Mouse (Mus musculus) T-helper 17 cell (primary cell): Measurements from ENCODE around the gene Dcdc2b.

ENCODE experiments used
- in situ Hi-C, 2 experiments: fragments of 300-600 bp; cut with MboI, MseI; formaldehyde crosslinking; loops; 1 replicate in 1 of 2; 2 replicates in 1 of 2; pipeline ENCODE4 v1.15.1; 2025; ENCODE audit warnings: high pct_unique_total_duplicates in 2 of 2

Dcdc2b gene

GRCm38 (mm10) chr4:129622120-129622802 is 8.2 kb upstream of the Dcdc2b start:
- in situ Hi-C loops: loop anchor here in 1 of 2 experiments (5.0 kb wide), 1 partner anchor 290 kb away; no protein-coding TSS in a partner anchor

- in situ Hi-C loops: loop anchor here in 1 of 2 experiments (5.0 kb wide), 1 partner anchor 289 kb away; no protein-coding TSS in a partner anchor
These were observed 7.3 kb upstream of the Dcdc2b start for GRCm38 (mm10) chr4:129621283-129621841.

GRCm38 (mm10) chr4:129620419-129621282 is 6.6 kb upstream of the Dcdc2b start:
- in situ Hi-C loops: loop anchor here in 1 of 2 experiments (5.0 kb wide), 1 partner anchor 288 kb away; no protein-coding TSS in a partner anchor

DNA sequence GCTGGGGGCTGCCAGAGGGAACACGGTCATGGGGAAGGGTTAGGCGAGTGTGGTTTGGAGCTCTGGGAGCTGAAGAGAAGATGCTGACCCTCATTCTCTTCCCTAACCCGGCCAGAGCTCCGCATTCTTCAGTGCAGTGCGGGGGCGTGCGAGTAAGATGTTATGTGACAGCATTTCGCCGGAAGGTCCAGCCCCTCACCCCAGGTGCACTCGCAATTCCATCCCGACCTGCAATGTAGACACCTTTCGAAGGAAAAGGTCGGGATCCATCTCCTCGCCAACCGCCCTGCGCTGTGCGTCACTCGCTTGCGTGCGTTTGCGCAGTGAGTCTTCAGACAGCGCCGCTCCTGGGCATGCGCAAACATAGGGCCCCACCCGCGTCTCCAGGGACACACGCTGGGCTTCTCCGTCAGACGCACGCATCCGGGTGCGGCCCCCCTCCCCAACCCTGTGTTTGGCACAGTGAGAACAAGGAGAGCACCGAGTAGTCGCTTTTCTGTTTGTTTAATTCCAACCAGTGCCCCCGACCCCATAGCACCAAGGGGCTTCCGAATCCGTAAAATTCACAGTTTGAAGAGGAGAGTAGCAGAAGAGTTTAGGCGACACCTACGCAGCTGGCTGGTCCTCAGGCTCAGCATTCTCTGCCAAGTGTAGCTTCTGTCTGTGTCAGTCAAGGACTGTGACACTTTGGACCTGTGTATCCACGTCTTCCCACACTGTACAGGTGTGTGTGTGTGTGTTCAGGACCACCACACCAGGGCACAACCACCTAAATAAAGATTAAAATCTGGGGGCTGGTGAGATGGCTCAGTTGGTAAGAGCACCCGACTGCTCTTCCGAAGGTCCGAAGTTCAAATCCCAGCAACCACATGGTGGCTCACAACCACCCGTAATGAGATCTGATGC is 5.0 kb upstream of the Dcdc2b start, which contains the start of gene Iqcc:
Gene Iqcc (minus strand): TSS at position 314 of the 906 bp plus-strand sequence.
- in situ Hi-C loops: loop anchor here in 1 of 2 experiments (10.0 kb wide), 1 partner anchor 274 kb away; no protein-coding TSS in a partner anchor

GRCm38 (mm10) chr4:129618031-129618430 is 4.0 kb upstream of the Dcdc2b start:
- in situ Hi-C loops: loop anchor here in 1 of 2 experiments (10.0 kb wide), 1 partner anchor 273 kb away; no protein-coding TSS in a partner anchor

GRCm38 (mm10) chr4:129617121-129617641 is 3.1 kb upstream of the Dcdc2b start:
- in situ Hi-C loops: loop anchor here in 1 of 2 experiments (10.0 kb wide), 1 partner anchor 272 kb away; no protein-coding TSS in a partner anchor

DNA sequence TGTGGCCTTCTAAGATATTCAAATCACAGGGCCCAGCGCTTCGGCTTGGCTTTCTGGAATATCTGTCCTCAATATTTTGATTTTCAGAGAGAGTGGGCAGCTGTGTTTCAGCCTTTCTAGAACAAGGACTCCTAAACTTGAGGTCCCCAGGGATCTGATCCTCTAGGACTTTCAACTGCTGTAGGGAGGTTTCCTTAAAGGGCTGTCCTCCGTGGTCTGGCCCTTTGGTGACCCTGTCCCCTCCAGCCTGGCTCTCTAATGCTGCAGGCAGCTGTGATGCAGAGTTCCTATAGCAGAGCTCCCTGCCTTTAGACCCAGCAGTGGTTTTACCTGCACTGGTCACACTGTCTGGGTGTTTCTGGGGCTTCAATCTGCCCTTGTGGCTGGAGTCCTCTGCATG is 2.6 kb upstream of the Dcdc2b start:
- in situ Hi-C loops: loop anchor here in 1 of 2 experiments (10.0 kb wide), 1 partner anchor 272 kb away; no protein-coding TSS in a partner anchor

- in situ Hi-C loops: loop anchor here in 1 of 2 experiments (10.0 kb wide), 1 partner anchor 271 kb away; no protein-coding TSS in a partner anchor
These were observed 1.8 kb upstream of the Dcdc2b start for GRCm38 (mm10) chr4:129615801-129616290.

- in situ Hi-C loops: loop anchor here in 1 of 2 experiments (10.0 kb wide), 1 partner anchor 266 kb away; no protein-coding TSS in a partner anchor
These were observed 3.6 kb downstream of the Dcdc2b start for GRCm38 (mm10) chr4:129610472-129610871.

- in situ Hi-C loops: loop anchor here in 1 of 2 experiments (10.0 kb wide), 1 partner anchor 265 kb away; no protein-coding TSS in a partner anchor
These were observed 4.0 kb downstream of the Dcdc2b start for GRCm38 (mm10) chr4:129610026-129610425.

GRCm38 (mm10) chr4:129609139-129609631 is 4.9 kb downstream of the Dcdc2b start:
- in situ Hi-C loops: loop anchor here in 1 of 2 experiments (10.0 kb wide), 1 partner anchor 54 kb away; no protein-coding TSS in a partner anchor

DNA sequence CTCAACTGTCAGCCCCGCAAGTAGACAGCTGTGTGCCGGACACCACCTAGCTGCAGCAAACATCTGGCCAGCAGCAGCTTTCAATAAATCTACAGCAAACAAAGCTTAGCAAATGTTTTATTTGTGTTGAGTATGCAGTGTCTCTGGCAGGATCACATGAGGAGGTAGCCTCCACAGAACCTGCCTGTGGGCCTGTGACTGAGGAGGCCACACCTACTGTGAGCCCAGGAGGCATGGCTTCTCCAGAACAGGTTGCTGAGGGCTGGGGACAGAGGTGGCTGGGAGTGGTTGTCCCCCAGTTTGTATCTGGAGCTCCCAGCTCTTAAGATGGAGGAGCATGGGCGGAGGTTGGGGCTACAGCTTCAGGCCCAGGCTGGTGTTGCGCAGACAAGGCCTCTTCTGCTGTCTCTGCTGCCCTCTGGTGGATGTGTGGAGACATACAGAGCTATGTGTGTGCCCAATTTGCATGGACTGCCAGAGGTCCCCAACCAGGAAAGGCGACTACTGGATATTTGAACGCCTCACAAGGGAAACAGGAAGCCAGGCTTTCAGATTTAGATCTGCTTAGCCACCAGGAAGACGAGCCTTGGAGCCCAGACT is 5.5 kb downstream of the Dcdc2b start:
- in situ Hi-C loops: loop anchor here in 1 of 2 experiments (10.0 kb wide), 1 partner anchor 54 kb away; no protein-coding TSS in a partner anchor

DNA sequence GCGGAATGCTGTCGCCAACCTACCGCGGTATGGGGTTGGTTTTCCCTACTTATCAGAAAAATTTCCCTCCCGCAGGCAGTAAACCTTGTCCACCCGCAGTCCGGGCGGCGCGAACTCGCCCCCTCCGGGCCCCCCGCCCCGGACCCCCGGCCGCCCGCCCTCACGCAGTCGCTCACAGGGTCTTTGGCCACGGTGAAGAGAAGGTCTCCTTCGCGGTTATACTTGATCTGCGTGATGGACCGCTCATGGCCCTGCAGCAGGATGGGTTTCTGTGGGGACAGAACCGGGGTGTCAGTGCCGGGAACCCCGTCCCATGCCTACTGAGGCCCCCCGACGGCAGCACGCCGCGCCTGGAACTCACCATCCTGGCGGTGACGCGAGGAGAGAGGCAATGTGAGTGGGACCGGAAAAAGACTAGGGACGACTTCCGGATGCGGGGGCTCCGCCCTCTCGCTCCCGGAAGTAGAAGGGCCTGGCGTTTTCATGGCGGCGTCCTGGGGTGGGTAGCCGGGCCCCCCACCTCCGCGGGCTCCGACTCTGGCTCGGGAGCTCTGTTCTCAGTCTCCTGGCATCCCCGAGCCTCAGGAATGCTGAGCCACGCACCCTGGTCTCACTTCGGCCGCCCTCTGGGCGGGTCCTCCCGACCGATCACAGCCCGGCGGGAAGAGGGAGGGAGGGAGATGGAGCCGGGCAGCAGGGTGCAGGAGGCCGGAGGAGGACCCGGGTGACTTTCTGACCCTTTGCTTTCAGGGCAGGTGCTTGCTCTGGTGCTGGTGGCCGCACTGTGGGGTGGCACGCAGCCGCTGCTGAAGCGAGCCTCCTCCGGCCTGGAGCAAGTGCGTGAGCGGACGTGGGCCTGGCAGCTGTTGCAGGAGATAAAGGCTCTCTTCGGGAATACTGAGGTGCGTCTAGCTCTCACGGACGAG is 13.6 kb downstream of the Dcdc2b start, which contains the start of the genes Eif3i and Tmem234:
Gene Eif3i (minus strand): TSS at position 416 of the 926 bp plus-strand sequence.
Gene Tmem234 (plus strand): TSS at position 436 of the 926 bp plus-strand sequence.
- in situ Hi-C loops: loop anchor here (5.0 to 10.0 kb wide), 2 partner anchors 43 to 46 kb away; no protein-coding TSS in a partner anchor

DNA sequence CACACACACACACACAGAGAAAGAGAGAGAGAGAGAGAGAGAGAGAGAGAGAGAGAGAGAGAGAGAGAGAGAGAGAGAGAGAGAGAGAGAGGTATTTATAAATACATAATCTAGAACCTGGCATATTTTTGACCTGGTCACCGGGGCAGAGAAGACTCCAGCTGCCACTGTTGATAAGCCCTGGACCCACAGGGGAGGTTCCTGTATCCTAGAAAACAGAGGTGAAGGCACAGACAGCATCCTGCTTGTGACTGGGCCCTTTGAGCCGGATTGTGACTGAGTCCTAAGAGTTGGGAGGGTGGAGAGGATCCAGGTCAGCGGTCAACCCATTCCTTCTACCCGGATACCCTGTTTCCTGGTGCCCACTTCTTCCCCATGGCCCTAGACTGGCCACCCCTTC is 25.2 kb downstream of the Dcdc2b start:
- in situ Hi-C loops: no loop called here

GRCm38 (mm10) chr4:129586943-129587342 is 27.1 kb downstream of the Dcdc2b start:
- in situ Hi-C loops: no loop called here

GRCm38 (mm10) chr4:129585773-129586172 is 28.3 kb downstream of the Dcdc2b start:
- in situ Hi-C loops: no loop called here

DNA sequence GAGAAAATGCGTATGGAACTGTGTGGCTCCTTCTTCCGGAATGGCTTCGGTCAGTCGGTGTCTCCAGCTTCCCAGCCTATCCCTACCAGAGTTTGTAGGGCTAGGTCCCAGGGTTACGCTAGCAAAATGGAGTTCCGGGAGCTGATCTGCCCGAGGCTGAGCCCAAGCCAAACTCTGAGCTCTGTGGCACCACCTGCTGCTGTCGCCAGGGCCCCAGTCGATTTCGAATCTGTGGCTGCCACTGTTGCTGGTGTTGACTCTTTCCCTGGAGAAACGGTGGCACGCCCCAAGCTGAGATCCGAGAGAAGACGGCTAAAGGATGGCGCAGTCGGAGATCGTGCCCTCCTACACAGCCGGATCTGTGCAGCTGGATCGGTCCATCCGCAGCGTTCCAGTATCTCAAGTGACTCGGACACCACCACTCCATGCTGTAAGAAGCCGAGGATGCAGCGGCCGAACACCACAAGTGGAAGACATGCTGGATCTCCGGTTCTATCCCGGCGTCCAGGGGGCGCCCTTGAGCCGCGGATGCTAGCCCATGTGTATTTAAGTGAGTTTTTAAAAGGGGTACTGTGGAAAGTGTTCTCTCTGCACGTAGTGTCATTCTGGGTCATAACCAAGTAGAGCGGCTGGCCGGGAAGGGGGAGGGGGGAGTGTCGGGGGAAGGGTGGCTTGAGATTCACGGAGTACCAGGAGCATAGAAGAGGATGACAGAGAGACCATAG is 29.0 kb downstream of the Dcdc2b start:
- in situ Hi-C loops: no loop called here
